Mouse (Mus musculus) frontal cortex, adult 2 months (tissue): ENCODE results near the gene Kif17. TPM values are rescaled to one million over a fixed set of nuclear protein-coding genes. Genes with fewer than 3 reads are reported as not detected.

Source experiments
- DNase-seq, 2 experiments: peaks; one replicate each; pipeline ENCODE4 v3.0.0; 2022; ENCODE audit warnings: low spot score in 1 of 2; ENCODE audit errors: extremely low spot score in 1 of 2
- polyA plus RNA-seq: library from polyadenylated mRNA; depleted of rRNA; stranded (reverse); fragments of >200 nt; gene quantifications from 2 replicates; pipeline ENCODE4 v1.2.3, GENCODE M21; 2012

Kif17 gene
- polyA plus RNA-seq, 1 experiment: 23.3 TPM

DNA sequence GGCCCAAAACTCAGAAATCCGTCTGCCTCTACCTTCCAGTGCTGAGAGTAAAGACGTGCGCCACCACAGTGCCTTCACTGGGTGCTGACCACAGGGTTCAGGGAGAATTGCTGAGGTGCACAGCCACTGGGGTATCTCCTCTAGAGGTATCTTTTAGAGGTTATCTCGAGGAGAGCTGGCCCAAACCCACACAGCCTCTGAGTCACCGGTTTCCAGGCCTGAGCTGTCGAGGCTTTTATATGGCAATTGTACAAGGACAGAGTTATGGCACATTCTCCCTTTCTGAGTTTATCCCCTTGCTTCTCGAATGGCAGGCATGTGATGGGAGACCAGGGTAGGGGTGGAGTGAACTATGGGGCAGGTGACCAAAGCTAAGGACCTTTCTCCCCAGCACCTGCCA, 8.4 kb downstream of the Kif17 start:
- no peak for DNase-seq

DNA sequence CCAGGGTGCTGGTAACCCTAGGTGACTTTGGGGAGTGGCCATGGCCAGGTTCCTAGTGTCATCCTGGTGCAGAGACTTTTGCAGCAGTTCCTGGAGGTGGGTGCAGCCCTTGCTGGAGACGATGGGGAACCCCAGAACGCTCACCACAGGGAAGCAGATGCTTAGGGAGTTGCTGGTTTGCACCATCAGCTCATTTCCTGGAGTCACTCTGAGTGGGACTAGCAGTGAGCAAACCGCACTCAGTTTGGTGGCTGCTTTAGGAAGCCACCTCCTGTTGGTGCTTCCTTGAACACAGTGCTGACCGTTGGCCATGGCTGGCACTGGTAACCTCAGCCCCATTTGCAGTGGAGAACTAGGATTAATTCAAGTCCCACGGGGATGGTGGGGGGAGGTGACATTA, 9.2 kb downstream of the Kif17 start:
- DNase-seq: no peak

DNA sequence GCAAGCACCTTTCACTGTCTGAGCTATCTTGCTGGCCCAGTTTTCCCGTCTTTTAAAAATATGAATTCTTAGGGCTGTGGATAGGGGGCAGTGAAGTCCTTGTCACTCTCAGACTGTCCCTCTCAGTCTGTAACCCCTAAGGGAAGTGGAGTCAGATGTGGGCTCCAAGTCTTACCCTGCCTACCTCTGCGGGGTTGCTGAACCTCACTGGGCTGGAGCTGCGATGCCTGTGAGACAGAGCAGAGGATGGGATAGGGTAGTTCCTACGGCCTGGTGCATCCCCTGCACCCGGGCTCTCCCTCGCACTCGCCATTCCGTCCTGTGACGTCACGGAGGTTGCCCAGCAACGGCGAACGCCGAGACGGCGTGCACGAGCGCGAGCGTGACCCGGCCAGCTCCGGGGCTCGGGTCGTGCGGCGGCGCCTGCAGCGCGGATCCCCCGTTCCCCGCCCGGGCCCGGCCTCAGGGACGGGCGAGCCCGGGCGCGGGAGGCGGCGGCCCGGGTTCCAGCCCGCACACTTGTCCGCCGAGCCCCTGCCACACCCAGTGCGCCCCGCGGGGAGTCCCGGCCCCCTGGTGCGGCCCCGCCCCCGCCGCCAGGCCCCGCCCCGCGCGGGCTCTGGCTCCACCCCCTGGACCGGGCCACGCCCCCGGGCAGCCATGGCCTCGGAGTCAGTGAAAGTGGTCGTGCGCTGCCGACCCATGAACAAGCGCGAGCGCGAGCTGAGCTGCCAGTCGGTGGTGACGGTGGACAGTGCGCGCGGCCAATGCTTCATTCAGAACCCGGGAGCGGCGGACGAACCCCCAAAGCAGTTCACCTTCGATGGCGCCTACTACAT, 11.8 kb downstream of the Kif17 start:
- peak in 1 of 2 experiments; percentile 90 for DNase-seq

DNA sequence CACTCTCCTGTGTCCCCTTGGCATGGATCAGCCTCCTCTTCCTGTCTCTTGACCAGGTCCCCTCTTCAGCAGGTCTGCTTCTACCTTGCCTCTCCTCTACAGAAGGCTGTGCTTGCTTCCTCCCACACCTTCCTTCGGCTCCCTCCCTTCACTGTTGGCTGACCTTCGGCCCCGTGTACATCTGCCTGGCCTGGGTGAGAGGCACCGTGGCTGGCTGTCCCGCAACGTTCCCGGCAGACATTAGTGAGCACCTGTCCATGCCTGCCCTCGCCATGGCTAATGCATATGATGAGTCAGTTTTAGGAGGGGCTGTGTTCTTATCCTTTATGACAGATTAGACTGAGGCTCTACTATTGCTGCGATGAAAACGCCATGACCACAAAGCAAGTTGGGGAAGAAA, 17.6 kb downstream of the Kif17 start:
- DNase-seq: no peak

DNA sequence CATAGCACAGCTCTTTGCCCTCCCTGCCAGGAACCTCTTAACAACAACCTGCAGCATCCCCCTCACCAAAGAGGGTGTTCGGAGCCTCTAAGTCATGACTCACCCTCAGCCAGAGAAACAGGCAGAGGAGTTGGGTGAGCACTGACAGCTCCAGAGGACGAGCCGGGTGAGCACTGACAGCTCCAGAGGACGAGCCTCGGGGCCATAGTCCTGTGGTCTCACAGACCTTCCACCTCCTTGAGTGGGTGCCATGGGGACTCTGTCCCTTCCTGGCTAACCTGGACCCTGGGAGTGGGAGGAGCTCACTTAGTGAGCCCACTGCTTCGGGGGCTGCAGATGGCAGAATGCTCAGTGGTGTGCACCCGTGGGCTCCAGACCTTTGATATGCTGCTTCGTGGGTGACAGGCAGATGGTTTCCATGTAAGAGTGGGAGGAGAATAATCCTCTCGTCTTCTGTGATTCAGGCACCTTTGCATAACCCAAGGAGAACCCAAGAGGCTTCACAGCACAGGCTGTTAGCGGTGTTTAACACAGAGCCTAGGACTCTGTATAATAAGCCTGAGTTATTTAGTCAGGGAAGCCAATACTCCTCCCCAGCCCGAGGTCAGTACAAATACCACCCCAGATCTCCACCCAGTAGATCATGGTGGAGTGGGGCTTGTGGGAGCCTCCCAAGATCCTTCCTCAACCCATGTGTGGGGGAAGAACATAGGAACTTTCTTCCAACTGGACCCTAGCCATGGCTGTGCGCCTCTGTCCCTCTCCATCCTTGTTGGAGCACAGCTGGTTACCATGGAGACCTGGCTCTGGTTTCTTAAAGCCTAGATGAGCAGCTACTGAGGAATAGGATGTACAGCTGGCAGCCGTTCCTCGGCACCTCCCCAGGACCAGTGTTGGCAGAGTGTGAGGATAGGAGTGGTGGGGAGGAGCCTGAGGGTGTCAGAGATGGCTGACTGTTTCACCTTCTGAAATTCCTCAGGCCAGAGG, 22.1 kb downstream of the Kif17 start:
- DNase-seq: peak; percentile 67 to 80

DNA sequence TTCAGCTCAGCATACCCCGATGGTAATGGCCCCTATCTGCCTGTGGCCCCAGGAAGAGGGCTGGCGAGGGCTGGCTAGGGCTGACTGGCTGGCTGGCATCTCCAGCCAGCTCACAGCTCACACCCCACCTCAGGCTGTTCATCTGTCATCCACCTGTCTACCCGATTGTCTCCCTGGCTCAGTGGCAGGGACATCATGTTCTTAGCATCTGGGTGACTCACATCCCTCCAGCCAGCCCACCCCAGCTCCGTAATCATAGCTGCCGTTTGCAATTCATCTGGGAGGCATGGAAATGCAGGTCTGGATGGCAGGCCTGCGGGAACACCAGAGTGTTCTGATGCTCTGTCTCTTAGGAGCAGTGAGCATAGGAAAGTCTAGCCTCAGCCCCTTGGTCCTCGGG, 28.1 kb downstream of the Kif17 start:
- peak in 1 of 2 experiments; percentile 68 for DNase-seq

DNA sequence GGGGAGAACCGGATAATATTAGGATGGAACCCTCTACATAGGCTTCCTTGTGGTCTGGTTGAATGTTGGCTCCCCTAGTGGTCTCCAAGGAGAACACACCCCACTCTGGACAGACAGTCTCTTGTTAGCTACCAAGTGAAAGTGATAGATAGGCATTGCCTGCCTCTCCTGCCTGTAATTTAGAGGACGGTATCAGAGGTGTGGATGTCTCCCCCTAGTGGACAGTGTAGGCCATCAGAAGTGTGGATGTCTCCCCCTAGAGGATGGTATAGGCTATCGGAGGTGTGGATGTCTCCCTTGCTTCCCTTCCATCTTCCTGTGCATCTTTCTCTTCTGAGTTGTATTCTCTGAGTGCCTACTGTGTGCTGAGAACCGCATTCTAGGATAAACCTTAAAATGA, 32.6 kb downstream of the Kif17 start:
- peak; percentile 44 to 91 for DNase-seq

DNA sequence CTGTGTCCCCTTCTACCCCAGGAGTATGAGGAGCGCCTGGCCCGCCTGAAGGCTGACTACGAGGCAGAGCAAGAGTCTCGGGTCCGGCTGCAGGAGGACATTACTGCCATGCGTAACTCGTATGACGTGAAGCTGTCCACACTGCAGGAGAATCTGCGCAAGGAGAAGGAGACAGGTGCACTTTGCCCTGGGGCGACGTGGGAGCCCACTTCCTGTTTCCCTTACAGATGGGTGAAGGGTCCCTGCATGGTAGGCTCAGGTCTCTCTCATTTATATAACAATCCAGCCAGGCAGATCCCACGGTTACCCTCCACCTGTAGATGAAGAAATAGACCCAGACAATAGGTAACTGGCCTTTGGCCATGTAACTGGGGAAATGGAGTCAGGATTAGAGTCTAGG, 36.2 kb downstream of the Kif17 start:
- no peak for DNase-seq

DNA sequence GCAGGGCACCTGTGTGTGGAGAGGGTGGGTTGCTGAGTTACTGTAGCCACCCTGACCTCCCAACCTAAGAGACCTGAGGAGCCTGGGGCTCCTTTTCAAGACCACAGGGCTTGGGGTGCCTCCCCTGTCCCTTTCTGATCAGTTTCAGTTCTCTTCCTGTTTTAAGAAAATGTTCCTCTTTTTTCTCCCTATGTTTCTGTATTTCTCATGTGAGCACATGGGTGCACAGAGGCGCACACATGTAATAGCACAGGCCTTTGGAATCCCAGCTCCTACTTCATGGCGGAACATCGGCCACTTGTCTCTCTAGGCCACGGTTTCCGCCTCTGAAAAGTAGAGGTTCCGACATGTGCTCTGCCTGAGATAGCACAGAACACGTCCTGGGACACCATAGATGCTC, 38.5 kb downstream of the Kif17 start:
- no peak for DNase-seq

DNA sequence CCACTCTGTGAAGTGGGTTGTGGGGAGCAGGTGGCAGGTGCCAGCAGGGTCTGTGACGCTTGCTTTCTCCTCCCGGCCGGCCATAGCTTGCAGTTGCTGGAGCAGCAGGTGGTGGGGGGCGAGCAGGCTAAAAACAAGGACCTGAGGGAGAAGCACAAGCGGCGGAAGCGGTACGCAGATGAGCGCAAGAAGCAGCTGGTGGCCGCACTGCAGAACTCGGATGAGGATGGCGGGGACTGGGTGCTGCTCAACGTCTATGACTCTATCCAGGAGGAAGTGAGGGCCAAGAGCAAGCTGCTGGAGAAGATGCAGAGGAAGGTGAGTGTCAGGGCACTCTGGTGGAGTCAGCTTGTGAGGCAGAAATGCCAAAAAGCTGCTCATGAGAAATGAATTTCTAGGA, 41.8 kb downstream of the Kif17 start:
- no peak for DNase-seq

DNA sequence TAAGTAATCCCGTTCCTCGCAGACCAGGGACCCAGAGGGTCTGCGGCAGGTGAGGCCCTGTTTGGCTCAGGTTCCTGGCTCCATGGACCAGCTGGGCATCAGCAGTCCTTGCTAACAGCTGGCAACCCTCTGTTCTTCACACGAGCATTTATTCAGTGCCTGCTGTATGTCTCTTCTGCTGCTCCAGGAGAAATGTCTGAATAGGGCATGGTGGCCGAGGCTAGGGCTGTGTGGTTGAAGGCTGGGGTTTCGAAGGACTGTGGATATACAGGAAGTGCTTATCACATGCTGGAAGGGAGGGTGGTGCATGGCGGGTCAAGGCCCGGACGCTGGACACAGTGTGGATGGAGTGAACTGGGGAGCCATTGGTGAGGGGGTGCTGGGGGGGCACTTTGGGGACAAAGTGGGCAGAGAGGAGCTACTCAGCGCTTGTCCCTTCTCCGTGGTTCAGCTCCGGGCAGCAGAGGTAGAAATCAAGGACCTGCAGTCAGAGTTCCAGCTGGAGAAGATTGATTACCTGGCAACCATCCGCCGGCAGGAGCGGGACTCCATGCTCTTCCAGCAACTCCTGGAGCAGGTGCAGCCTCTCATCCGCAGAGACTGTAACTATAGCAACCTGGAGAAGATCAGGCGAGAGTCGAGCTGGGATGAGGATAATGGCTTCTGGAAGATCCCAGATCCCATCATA, 43.2 kb downstream of the Kif17 start:
- DNase-seq: peak in 1 of 2 experiments; percentile 39

DNA sequence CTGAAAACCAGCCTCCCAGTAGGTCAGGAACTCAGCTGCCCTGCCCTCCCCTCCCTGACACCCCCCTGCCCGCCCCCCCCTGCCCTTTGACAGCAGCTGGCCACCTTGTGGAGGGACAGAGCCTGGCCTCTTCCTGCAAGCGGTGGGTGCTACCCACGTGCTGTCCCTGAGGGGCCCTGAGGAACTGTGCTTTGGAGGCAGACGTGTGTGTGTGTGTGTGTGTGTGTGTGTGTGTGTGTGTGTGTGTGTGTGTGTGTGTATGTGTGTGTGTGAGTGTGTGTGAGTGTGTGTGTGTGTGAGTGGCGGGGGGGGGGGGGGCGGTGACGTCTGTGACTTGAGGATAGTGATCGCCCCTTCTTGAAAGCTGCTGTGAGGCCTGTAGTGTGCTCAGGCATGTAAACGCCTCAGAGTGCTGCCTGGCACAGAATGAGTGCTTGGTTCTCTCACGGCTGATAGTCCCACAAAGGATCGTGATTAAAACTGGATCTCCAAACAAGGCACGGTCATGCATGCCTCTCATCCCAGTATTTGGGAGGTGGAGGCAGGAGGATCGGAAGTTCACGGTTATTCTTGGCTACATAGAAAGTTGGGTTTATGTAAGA, 43.8 kb downstream of the Kif17 start:
- DNase-seq: no peak

DNA sequence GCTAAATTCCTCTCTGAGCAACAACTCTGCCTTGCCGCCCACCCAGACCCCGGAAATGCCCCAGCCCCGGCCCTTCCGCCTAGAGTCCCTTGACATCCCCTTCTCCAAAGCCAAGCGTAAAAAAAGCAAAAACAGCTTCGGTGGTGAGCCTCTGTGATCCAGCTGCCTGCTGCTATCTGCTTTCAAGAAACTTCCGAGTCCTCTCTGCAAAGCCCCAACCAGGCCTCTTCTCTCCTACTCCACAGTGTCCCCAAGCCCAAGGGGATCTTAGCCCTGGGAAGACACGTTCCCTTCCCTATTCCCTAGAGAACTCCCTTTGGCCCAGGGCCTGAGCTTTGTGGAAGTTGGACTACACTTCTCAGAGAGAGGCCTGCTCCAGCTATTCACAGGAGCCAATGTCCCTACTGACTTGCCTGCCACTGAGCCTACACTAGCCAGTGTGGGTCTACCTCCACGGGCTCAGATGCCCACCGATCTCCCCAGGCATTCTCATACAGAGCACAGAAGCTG, 51.1 kb downstream of the Kif17 start:
- DNase-seq: no peak

DNA sequence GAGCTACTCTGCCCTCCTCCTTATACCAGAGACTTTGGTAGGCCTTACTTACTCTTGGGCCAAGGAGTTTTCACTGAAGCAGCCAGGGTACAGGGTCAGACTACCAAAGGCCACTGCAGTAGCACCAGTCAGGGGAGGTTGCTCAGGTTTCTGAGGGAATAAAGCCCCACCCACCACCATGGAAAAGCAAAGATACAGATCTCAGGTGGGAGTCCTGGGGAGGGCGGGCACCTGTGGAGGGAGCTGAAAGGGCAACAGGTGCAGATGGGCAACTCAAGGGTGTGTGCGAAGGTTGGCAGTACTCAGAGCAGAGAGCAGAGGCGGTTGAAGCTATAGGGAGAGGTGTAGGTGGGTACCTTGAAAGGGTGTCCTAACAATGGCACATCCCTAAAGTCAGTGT, 52.8 kb downstream of the Kif17 start:
- no peak for DNase-seq

DNA sequence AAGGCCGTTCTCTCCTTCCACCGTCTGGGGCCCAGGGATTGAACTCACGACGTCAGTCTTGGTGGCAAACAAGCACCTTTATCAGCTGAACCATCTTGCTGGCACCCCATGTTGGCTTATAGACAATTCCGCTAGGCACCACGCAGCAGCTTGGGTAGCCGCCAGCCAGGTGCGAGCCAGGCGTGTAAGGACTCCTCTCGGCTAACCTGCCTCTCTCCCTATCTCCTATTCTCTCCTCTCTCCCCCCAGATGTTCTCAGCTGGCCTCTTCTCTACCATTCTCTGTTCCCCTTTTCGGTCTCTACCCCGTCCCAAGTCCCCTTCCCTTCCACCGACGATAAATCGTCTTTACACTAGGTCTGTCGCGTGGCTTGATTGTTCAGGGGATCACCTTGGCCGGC, 53.5 kb downstream of the Kif17 start:
- DNase-seq: no peak

DNA sequence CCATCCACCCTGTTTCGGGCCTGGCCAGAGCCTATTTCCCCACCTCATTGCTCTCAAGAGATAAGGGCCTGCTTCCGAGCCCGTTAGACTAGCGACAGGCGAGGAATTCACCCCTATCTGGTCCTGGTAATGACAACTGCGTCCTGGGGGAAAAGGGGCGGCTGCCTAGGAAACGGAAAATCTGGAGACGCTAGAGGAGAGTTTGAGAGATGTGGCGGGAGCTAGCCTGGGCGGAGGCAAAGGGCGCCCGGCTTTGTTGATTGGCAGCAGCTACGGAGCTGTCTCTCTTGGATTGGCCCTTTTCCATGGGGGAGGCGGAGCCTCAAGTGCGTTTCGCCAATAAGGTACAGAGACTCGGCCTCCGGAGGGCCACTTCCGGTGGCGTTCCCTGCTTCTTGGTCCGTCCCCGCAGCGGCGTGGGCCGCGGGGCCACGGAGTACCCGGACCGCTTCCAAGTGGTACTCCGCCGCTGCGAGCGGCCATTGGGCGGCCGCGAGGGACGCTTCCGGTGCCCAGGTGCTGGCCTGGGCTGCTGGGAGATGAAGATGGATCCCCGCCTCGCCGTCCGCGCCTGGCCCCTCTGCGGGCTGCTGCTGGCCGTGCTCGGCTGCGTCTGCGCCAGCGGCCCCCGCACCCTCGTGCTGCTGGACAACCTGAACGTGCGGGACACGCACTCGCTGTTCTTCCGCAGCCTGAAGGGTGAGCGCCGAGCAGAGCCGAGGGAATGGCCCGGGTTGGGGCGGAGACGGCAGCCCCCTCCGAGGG, 54.3 kb downstream of the Kif17 start, which contains the start of gene Ddost:
Ddost (plus strand) TSS at position 391 of the 765 bp plus-strand sequence.
- peak; percentile 97 to 99 for DNase-seq

DNA sequence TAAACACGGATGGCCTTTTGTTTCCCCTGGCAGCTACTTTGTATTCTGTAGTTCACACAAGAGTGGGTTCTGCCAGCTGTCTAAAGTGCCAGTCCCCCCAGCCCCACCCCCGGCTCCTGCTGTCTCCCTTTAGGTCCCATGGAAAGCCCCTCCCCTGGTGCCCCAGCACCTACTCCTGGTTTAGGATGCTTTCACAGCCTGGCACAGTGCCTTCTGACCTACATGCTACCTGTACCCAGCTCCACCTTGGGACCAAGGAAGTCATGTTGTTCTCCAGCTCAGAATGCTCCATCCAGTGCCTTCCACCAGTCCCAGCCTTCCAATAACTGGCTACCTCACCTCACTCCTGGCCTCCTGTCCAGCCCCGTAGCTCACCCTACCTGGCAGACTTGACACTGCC, 56.8 kb downstream of the Kif17 start:
- no peak for DNase-seq

DNA sequence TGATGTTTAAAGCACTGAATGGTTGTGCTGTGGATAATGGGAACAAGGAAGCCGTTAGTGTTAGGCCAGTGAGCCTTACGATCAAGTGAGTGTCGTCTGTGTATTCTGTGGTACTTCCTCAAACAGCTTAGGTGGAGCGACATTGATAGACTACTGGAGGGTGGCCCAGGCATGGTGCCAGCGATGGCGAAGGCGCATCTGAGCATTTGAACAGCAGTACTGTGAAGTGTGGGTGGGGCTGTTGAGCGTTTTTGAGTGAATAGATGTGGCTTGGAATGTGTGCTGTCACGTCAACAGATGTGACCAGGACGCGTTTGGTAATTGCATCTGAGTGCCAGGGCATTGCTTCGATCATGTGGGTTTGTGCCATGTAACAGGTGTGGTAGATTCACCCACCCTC, 57.5 kb downstream of the Kif17 start:
- peak in 1 of 2 experiments; percentile 58 for DNase-seq

DNA sequence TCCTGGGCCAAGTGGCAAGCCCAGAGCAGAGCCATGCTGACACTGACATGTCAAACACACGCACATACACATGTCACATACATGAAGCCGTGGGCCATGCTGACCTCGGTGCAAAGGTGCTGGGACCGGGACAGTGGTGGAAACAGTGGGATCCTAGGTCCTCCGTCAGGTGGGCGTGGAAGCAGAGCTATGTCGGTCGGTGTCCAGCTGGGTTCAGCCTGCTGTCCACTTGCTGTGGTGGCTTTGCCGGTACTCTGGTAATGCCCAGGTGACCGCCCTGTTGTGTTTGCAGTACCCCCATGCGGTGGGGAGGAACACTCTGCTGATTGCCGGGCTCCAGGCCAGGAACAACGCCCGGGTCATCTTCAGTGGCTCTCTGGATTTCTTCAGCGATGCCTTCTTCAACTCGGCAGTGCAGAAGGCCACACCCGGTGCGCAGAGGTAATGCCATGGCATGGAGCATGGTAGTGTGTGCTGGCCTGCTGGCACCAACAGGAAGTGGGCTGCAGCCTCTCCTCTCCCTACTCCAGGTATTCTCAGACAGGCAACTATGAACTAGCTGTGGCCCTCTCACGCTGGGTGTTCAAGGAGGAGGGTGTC, 60.2 kb downstream of the Kif17 start:
- no peak for DNase-seq
